Mouse (Mus musculus): ENCODE results near the gene Nrap. TPM values are rescaled to one million over a fixed set of nuclear protein-coding genes. Genes with fewer than 3 reads are reported as not detected.

Nrap gene
- polyA plus RNA-seq, 1 experiment from 2014 or later, result 0.15 TPM

Other genes with a start within 250 kb of the Nrap start
- gene Habp2, start 102.9 kb downstream of the Nrap start, polyA plus RNA-seq (2014; fragmentation: Nextera tagmentation; extraction: Ambion mirVana), result 0.13 and 0.29 TPM in 2 replicates
- gene Casp7, start 7.1 kb upstream of the Nrap start, polyA plus RNA-seq (2014; fragmentation: Nextera tagmentation; extraction: Ambion mirVana), result 17.6 and 18.0 TPM in 2 replicates
- 0.13 and 0.29 TPM in 2 replicates for gene Plekhs1, start 71.6 kb upstream of the Nrap start, polyA plus RNA-seq (2014; fragmentation: Nextera tagmentation; extraction: Ambion mirVana)
- gene Dclre1a, start 158.2 kb upstream of the Nrap start, polyA plus RNA-seq (2014; fragmentation: Nextera tagmentation; extraction: Ambion mirVana), result 11.4 TPM in 2 replicates
- 9.4 and 9.5 TPM in 2 replicates for gene Nhlrc2, start 158.2 kb upstream of the Nrap start, polyA plus RNA-seq (2014; fragmentation: Nextera tagmentation; extraction: Ambion mirVana)

All from neural tube, embryonic 14.5 days (tissue).